Mouse (Mus musculus): ENCODE results near the gene Dnajb1.
A peak's percentile ranks its signal among the peaks of the same experiment; 100 is the strongest.

The Dnajb1 gene

GRCm38 (mm10) chr8:83654725-83655124 lies 46.7 kb downstream of the Dnajb1 start:
- DNase-seq (ENCODE audit: low read depth, low spot score): no peak

DNA sequence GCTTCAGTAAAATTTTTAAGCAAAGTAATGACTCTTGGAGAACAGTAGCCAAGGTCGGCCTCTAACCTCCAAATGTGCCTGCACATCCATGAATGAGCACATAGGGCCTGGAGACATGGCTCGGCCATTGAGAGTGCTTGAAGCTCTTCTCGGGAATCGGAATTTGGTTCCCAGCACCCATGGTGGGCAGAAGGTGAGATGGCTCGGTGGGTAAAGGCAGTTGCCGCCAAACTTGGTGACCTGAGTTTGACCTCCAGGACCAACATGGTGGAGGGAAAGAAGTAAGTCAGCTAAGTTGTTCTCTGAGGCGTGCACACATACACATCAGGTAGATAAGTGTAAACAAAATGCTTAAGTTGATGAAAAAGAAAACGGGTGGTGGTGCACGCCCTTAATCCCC lies 48.0 kb downstream of the Dnajb1 start:
- peak; percentile 53 for DNase-seq (ENCODE audit: low read depth, low spot score)

- DNase-seq (ENCODE audit: low read depth, low spot score): no peak
These were observed 48.7 kb downstream of the Dnajb1 start for GRCm38 (mm10) chr8:83656484-83657246.

DNA sequence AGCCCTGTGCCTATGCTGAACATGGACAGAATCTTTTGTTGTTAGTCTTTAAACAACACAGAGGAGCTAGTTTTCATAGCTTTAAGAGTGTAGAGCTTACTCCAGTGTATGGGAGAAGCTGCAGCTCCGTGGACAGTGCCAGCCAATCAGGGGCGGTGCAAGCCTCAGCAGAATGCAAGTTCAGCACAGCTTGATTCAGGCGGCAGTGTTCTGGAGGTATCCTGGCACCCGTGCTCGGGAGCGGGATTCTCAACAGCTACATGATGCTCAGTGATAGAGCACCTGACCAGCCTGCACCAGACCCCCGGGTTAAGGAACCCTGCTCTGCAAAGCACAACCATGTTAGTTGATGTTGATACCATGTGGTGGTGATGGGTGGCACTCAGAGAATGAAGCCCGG lies 52.6 kb downstream of the Dnajb1 start:
- DNase-seq (ENCODE audit: low read depth, low spot score): no peak

DNA sequence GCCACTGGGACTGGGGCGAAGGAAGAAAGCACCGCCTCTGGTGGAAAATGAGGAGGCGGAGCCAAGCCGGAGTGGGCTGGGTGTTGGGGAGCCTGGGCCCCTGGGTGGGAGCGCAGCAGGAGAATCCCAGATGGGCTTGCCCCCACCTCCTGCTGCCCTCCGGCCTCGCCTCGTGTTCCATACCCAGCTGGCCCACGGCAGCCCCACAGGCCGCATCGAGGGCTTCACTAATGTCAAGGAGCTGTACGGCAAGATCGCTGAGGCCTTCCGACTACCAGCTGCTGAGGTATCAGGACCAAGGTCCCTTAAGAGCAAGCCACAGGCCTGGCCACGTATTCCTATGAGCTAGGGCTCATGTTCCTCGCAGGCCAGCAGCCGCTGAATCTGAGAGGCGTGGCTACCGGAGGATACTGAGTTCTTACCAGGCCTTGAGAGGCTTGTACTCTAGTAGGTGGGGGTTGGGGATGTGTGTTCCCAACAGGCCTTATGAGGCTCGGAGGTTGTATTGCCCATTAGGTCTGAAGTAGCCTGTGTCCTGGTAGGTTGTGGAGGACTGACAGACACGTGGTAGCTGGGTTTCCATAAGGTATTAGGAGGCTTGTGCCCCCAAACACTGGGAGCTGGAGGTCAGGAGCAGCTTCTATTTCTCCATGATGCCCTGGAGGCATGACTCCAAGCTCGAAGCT lies 53.1 kb downstream of the Dnajb1 start:
- no peak for DNase-seq (ENCODE audit: low read depth, low spot score)

Data from R1 (cell line).